Mouse (Mus musculus) kidney, adult 8-10 months (tissue): ENCODE measurements around the gene Usp7.

Experiments used
- DNase-seq, 2 experiments: peaks; one replicate each; pipeline ENCODE4 v3.0.0; 2022

Usp7 gene

DNA sequence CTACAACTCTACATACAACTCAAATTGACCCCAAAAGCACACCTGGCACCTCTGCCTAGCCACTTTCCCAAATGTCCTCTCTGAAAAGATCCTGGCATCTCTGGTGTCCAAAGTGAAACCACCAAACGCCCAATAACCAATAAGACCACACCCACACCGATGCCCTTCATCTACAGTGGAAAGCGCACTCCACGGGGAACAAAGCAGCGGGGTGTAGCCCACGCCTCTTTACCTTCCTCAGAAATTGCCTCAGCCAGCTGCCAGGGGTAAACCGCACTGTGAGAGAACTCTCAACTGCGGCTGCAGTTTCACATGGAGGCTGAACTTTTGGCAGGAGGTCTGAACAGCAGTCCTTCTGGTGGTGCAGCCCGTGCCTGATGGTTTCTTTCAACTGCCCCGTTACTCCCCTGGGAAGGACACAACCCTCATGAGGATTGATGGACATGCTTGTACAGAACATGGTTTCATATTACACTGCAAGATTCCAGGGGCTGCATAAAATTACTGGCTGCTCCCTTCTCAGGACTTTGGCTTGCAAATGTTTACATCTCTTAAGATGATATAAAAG is 76.5 kb downstream of the Usp7 start:
- no peak for DNase-seq

DNA sequence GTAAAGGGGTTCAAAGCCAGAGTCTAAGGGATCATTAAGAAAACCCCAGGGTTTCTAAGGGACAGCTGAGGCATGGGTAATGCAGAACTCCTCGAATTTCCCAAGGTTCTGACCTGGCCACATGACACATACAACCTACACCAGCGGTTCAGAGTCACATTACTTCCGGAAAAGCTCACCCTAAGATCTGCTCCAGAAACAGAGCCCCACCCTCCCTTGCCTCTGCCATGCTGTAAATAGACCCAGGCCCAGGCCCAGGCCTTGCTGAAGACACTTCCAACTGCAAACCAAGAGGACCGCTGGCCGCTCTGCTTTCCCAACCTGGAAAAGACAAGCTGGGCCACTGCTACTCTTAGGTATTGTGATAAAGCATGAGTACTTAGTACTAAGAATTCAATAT is 77.3 kb downstream of the Usp7 start:
- no peak for DNase-seq

DNA sequence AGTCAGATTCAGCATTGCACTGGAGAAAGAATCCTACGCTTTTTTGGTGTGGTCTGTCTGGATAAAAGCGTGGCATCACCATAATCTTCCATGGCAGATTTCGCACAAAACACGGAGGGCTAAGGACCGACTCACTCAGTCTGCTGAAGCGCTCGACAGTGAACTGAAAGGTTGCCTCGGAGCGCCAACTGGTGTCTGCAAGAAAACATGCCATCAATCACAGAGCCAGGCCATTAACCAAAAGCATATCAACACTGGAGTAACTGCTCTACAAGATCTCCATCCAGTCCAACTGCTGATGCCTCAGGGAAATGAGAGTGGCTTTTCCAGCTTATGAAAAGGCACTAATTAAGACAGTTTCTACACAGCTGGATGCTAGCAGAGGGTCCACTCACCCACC is 80.1 kb downstream of the Usp7 start:
- DNase-seq, result no peak

DNA sequence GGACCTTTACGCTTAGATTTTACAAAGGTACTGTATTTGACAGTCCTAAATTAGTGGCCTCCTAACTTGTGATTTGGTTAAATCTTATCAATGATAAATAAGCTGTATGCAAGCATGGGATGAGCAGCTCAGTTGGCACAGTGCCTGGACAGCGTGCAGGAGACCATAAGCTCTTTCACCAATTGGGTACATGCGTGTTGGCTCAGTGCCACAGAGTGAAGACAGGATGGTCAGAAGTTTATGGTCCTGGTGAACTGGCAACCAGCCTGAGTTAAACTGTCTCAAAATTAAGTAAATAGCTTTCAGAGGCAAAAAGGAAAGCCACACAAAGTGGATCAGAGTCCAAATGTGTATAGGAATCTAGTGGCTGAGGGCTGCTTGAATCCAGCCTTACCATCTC is 91.5 kb downstream of the Usp7 start:
- peak; percentile 71 to 80 for DNase-seq

DNA sequence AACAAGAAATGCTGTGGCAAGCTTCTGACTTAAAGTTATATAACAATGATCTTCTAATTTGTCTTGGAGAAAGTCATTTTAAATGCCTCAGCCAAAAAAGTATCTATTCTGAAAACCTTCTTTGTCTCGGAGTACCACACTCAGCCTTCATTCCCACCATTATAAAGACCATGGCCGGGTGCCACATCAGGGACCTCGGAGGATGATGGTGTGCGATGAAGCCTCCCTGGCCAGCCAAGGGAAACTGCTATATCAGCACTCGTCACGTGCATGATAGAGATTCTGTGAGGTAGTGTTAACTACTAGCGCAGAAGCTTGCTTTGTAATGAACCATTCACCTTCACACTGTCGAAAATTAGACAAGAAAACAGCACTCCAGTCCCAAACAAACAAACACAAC is 92.6 kb downstream of the Usp7 start:
- no peak for DNase-seq

DNA sequence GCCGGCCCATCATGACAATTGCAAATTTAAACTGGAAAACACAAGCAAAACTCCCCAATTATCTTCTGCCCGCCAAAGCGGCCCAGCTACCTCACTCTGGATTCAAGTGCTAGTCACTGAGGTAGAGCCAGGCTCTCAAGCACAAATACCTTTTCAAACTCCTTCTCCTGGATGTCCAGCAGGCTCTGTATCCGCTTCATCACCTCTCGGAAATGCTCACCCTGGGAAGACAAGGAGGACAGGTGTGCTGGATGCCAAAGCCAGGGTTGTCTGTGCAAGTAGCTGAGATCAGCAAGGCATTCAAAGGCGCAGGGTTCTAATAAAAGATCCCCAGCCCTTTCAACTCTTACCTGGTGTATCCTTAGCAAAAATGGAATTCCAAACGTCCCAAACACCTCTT is 100.9 kb downstream of the Usp7 start:
- DNase-seq, result no peak

DNA sequence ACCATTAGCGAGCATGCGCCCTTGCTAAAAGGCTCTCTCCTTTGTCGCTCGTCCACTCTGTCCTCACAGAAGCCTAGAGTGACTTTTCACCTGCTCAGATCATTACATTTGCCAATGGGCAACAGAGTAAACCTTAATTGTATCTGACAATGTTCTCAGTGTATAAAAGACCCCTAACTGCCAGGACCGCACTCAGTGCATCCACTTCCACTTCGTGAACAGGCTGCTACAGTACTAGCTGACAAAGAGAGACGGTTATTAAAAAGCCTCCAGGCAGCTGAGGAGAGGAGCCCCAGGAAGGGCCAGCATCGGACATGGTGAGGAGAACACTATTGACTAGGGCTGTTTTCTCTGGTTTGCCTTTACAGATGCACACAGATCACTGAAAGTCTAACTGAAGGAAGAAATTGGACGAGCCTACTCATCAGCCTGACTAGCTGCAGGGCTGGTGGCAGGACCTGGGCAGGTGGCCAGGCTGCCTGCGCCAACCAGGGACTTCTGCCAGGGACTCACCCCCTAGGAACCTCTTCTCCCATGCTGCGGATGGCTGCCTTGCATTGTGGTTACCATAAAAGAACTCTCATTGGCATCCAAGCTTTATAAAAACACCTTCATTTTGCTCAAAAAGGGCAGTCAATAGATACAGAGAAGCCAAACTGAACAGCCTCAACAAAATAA is 102.0 kb downstream of the Usp7 start:
- peak; percentile 60 to 78 for DNase-seq

DNA sequence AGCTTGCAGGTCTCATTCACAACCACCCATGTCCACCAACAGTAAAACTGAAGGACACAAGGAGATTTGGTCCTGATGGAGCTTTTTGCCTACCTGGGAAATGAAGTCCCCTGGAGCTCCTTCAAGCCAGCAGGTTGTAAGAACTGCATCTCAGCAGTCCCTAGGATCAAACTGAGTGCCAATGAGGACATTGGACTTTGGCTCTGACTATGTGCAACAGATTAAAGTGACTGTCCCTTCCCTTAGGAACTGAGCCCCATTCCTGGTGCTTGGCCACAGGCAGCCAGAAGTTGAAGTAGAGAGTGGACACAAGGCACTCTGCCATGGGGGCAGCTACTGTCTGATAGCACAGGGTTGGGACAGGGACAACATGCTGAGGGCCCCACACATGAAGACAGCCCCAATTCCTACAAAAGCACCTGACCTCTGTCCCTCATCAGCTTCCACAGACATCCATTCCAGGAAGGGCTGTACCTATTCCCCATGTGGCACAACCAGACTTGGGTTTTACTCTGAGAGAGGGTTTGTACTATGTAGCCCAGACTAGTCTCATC is 104.5 kb downstream of the Usp7 start:
- no peak for DNase-seq

DNA sequence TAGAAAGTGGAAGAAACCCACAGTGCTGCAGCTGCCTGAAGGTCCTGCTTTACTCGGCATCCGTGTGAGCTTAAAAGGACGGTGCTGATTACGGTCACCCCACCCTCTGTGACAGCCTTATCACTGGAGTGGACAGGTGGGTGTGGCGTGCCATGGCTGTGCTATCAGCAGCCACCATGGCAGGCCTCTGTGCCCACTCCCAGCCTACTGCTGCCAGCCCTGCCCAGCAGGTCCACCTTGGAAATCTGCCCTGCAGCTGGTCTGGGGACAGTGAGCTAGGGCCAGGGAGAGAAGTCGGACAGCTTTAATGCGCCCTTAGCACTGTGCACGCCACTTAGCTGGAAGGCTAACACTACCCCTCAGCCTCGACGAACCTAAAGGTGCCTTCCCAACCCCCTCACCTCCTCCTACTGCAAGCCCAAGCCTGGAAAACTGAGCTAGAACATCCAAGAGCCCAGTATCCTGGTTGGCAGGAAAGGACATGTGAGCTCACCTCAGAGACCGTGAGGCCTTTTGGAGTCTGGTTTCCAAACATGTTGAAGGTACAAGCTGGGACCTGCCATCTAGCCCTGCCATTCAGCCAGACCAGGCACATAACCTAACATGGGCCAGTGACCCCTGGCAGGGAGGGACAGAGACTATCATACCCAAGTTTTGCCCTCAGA is 105.1 kb downstream of the Usp7 start:
- DNase-seq, result no peak

DNA sequence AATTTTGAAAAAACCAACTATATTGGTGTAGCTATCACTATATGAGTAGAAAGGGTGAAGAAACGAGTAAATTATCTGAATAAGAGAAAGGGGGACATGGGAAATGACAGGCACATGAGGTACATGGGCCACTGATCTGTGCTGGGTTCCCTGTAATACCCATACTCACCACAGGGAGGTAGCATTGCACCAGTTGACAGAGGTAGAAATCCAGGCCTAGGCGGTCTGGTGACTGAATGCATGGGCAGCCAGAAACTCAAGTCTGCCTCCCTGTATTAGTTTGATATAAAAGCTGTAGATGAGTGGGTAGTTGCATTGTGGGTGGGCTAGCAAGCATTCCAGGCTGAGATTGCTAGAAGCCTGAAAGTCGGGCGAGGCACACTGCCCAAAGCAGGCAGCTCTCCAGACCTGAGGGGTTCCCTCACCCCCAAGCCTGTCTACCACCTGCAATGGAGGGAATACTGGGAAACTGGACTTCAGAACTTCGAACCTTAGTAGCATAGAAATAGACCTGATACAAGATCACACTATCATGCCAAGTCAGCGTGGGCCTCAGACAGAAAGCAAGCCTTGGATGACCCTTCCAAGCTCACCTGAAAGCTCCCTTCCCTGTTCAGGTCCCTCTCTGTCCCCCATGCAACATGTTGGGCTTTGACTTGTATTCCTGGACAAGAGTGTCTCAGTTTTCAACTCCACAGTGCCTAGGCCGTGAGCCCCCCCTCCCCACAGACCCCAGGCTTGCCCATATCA is 105.8 kb downstream of the Usp7 start:
- DNase-seq, result peak; percentile 61 to 82

DNA sequence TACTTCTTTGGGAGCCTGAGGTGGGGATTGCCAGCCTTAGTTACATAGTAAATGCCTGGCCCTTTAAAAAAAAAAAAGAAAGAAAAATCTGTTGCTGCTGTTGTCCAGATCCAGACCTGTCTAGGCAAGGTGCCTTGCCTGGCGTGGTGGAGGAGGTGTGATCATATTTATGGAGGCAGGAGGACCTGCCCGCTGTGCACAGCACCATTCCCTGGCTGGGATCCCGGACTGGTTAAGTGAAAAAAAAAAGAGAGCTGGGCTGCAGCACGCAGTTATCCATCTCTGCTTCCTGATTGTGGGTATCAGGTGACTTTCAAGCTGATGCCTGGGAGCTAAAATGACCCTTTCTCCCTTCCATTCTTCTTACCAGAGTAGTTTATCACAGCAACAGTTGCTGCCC is 107.0 kb downstream of the Usp7 start:
- peak in 1 of 2 experiments; percentile 38 for DNase-seq

DNA sequence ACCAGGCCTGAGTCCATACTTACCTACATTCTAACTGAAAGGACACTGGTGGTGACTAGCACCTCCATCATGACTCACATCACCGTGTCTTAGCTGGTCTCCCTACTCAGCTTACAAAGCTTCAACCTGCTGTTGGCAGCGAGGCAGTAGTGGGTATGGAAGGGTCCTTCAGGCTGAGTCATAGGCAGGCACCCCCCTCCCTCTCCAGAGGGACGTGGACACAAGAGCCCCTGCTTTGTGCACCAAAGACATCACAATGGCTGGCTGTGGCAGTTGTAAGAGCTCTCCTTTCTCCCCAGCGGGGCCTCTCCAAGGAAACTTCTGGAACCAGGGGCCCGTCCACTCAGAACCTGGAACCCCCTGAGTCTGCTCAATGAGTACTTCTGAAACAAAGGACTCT is 111.6 kb downstream of the Usp7 start, which contains the start of gene Gm5767:
Gene Gm5767 (plus strand): TSS at position 301 of the 400 bp plus-strand sequence.
- DNase-seq, result no peak

DNA sequence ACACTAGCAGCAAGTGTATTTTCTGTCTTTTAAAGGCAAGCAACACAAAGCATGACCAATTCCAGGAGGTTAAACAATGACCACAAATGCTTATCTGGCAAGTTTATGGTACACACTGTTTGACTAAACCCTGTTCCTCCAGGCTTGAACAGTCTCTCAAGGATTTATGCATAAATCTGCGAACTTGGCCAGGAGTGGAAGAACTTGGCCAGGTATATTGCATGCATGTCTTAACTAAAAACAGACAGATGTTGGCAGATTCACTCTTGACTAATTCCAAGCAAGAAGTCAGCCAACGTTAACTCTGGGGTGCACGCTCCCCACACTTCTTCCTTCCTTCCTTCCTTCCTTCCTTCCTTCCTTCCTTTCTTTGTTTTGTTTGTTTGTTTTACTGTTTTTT is 112.3 kb downstream of the Usp7 start:
- DNase-seq, result no peak

DNA sequence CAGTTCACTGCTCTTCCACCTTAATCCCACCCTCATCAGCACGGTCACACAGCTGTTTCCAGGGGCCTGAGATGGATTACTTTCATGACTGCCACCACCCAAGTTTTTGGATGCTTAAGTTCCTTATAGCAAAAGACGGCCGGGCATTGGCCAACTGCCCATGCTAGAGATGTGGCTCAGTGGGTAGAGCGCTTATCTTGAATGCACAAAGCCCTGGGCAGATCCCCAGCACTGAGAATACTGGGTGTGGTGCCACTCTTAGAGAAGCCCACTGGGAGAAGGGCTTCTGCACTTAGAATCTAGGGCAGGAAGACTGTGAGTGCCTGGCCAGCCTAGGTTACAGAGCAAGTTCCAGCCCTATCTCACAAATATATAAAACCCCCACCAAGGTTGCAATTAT is 113.4 kb downstream of the Usp7 start:
- no peak for DNase-seq

DNA sequence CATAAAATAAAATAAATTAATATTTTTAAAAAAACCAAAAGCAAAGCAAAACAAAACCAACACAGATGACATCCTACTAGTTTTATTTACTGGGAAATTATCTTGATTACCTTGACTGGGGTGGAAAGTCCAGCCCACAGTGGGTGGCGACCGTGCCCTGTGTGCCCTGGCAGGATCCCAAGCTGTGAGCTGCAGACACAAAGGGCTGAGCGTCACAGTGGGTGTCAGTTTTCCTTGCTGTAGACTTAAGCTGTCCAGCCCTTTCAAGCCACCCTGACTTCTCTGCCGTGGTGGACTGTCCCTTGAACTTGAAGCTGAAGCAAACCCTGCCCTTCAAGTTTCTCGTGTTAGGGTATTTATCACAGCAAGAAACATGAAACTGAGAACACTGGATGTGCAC is 114.1 kb downstream of the Usp7 start:
- DNase-seq, result no peak

DNA sequence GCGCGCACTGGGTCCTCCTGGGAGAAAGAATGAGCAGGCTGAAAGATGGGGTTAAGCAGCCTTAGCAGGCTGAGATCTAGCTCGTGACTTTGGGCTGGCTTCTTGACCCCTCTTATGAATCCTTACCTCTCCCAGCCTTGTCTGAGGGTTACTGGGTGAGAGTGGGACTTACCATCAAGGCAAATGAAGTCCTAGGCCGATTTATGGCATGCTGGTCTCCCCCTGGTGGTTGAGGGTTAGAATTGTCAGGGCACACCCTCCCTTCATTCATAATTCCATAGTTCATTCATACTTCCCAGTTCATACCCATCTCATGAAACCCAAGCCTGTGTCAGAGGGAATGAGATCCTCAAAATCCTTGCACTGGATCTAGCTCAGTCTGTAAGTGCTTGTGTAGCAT is 115.3 kb downstream of the Usp7 start:
- DNase-seq, result no peak

DNA sequence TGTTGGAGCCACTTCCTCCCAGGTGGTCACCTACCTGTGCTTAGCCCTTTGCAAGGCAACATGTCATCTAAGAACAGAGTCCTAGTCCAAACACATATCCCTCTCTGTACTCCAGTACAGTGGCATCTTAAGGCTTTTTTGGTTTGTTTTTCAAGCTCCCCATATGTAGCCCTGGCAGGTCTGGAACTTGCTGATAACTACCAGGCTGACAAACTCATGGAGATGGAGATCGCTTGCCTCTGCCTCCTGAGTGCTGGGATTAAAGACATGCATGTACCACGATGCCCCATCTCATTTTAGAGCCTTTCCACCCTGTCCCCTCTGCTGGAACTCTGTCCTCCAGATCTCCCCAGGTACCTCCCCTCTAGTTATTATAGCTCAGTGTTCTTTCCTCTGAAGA is 115.9 kb downstream of the Usp7 start:
- no peak for DNase-seq

DNA sequence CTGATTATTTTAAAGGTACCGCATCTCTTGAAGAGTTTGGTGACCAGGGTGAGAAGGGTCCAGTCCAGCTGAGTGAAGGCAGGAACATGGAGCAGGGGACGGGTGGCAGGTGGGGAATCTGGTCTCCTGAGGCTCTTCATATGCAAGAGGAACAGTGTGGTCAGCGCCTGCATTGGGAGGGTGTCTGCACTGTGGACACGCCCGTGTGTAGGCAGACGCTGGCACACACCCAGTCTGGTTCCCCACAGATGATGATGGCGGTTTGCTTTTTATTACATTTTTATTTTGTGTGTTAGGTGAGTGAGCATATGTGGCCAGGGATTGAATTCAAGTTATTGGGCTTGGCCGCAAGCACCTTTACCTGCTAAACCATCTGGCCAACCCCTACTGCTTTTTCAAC is 116.5 kb downstream of the Usp7 start:
- DNase-seq, result no peak

DNA sequence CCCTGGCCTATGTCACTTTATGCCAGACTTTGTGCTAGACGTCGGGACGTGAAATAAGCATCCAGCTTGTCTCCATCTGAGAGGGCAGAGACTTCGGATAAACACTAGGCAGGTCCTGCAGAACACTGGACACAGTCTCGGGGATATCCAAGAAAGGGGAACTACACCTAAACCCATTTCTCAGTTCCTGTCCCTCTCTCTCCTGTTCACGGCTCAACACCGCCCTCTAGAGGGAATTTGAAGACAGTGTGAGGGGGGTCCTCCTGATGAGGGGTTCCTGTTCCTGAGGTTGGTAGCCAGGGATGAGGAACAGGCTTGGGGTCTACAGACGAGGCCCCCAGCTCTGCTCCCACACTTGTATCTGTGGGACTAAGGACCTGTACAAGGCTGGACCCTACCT is 117.9 kb downstream of the Usp7 start:
- peak in 1 of 2 experiments; percentile 46 for DNase-seq

DNA sequence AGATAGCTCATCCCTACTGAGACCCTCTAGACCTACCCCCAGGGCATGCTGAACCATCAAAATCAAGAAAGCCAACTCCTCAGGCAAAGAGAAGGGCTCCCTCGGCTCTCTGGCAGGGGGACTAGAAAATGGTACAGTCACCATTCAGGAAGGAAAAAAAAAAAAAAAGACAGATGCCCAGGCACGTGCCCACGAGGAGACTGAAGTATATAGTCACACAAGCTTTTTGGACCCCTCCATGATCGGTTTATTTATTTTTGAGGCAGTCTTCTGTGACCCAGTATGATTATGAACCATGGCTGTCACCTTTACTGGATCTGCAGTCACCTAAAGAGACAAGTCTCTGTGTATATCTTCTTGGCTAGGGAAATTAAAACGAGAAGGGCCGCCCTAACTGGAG is 118.8 kb downstream of the Usp7 start:
- no peak for DNase-seq

DNA sequence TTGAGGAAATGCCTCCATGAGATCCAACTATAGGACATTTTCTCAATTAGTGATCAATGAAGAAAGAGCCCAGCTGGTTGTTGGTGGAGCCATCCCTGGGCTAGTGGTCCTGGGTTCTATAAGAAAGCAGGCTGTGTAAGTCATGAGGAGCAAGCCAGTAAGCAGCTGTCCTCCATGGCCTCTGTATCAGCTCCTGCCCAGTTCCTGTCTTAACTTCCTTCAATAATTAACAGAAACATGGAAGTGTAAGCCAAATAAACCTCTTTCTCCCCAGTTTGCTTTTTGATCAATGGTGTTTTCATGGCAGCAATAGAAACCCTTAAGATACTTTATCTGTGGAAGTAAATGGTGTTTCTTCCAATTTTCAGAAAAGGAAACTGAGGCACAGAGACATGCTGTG is 119.3 kb downstream of the Usp7 start:
- DNase-seq, result peak in 1 of 2 experiments; percentile 49

DNA sequence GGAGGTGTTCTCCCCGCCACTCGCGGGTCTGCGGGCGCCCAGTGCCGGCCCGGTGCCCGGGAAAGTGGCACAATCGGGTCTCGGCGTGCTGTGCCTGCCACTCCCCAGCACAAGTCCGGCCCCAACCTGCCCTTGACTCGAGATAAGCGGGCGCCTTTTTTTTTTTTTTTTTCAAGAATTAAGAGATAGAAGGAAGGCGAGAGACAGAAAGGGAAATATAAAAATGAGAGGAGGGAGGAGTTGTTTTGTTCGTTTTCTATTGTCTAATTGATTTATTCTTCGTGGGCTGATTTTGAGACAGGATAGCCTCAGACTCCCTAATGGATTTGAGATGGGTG is 119.8 kb downstream of the Usp7 start:
- DNase-seq, result no peak

DNA sequence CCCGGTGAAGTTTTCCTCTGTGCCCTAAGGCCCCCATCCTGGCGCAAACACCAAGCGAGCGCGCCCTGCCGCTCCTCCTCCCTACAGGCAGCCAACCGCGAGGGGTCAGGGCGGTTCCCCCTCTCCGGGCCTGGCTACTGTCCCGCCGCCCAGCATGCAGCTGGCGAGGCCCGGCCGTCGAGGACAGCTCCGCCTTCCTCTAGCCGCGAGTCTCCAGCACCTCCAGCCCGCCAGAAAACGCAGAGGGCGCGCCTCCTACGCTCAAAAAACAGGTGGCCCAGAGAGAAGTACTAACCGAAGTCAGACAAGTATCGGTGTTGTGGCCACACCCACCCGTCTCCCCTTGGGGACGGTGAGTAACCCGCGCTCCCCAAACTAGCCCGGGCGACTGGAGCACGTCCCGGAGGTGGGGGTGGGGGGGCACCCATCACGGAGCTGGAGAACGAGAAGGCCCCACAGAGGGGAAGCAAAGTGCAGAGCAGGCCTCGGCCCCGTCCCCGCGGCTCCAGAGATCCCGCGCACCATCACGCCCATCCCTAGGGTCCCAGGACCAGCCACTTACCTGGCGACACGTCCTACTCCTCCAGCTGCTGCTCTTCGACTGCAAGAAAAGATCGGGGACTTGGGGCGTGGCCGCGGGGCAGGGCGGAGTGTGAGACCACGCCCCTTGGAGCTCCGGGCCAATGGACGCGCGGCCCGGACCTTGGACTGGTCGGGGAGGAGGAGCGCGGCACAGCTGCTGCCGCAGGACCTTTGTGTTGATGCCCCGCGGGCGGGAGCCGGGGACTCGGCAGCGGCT is 120.4 kb downstream of the Usp7 start, which contains the start of gene Carhsp1:
Gene Carhsp1 (minus strand): TSS at position 605 of the 799 bp plus-strand sequence.
- peak; percentile 96 to 97 for DNase-seq
